Mouse (Mus musculus): ENCODE results near the gene Marco. TPM values are rescaled to one million over a fixed set of nuclear protein-coding genes. Genes with fewer than 3 reads are reported as not detected.

Marco gene
- total and polyA plus RNA-seq, 3 experiments: not detected

DNA sequence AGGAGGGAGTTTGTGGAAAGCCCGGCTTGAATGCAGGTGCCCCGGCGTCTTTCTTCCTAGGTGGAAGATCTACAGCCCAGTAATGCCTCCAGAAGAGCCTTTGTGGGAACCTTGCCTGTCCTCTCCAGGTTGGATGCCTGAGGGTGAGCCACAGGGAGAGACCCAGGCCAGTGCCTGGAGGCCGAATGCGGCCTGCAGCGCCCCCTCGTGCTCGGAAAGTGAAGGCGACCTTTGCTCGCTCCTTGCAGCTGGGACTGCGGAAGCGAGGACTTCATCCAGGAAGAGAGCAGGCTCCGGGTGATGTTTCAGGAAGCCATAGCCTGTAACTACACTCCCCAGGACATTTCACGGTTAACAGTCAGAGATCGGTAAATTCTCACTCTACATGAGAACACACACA lies 35.9 kb downstream of the Marco start:
- Histone ChIP-seq H3K9me3 (replicated peaks; ENCODE audit: insufficient read depth, low read length) (no peaks in the 10 kb centered on the region), H3K27me3 (ENCODE audit: control insufficient read depth in 1 of 2, insufficient read depth in 2 of 2, low read length in 2 of 2) (no peaks in the 10 kb centered on the region), H3K36me3 (ENCODE audit: control insufficient read depth in 1 of 2, insufficient read depth in 2 of 2, low read length in 2 of 2) (no peaks in the 10 kb centered on the region), H3K27ac (ENCODE audit: control insufficient read depth, low read depth, low read length) (no peak overlapping the region), H3K9ac (ENCODE audit: control insufficient read depth, low read depth, low read length, poor library complexity, severe bottlenecking) (no peak overlapping the region), H3K4me1 (ENCODE audit: control insufficient read depth in 1 of 2, insufficient read depth in 2 of 2, low read length in 2 of 2) (no peaks in the 10 kb centered on the region), H3K4me3 (ENCODE audit: control insufficient read depth in 1 of 2, insufficient read depth in 1 of 2, low read depth in 2 of 2, low read length in 2 of 2) (no peak overlapping the region), H3K79me2 (ENCODE audit: control insufficient read depth, insufficient read depth, low read length, poor library complexity) (no peaks in the 10 kb centered on the region)
- no peak for TF ChIP-seq MAX (IDR thresholded peaks at IDR 0.05; ENCODE audit: low read length)
- no peak for TF ChIP-seq ETS1 (IDR thresholded peaks at IDR 0.05; ENCODE audit: low read depth, low read length)
- no peak for TF ChIP-seq EP300 (IDR thresholded peaks at IDR 0.05; ENCODE audit: low read depth in 1 of 2, low read length in 2 of 2)
- no peak for TF ChIP-seq ZC3H11A (IDR thresholded peaks at IDR 0.05; ENCODE audit: low read depth, low read length)
- TF ChIP-seq NELFE (IDR thresholded peaks at IDR 0.05; ENCODE audit: low read depth, low read length): no peak
- no peak for TF ChIP-seq ELF1 (IDR thresholded peaks at IDR 0.05; ENCODE audit: low read depth, low read length)
- TF ChIP-seq POLR2AphosphoS2 (IDR thresholded peaks at IDR 0.05; ENCODE audit: low read length): no peak
- no peak for TF ChIP-seq KAT2A (conservative IDR thresholded peaks at IDR 0.05; ENCODE audit: low read depth, low read length)
- TF ChIP-seq BHLHE40 (IDR thresholded peaks at IDR 0.05; ENCODE audit: borderline replicate concordance, low read depth, low read length): no peak
- TF ChIP-seq GABPA (IDR thresholded peaks at IDR 0.05; ENCODE audit: low read depth, low read length): no peak
- no peak for TF ChIP-seq USF1 (IDR thresholded peaks at IDR 0.05; ENCODE audit: low read depth, low read length)
- no peak for TF ChIP-seq TCF12 (IDR thresholded peaks at IDR 0.05; ENCODE audit: low read depth, low read length)
- no peak for TF ChIP-seq RCOR1 (IDR thresholded peaks at IDR 0.05; ENCODE audit: low read depth, low read length)
- DNase-seq (ENCODE audit: low read depth, low spot score): no peak

DNA sequence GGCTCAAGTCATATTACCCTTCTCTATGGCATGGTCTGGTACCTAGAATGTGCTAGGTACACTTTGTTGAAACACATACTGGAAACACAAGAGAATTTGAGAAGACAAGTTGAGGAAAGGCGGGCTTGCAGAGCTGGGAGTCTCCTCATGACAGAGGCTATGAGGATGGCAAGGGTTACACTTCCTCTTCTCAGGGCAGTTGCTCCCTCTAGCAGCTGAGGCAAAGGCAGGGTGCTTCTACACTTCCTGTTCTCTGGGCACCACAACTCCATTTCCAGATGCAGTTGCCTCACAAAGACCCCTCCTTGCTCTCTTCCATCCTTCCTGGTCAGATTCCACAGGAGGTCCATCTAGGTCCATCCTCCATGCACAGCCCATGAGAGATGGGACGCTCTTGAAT lies 37.5 kb downstream of the Marco start:
- Histone ChIP-seq H3K36me3 (ENCODE audit: control insufficient read depth in 1 of 2, insufficient read depth in 2 of 2, low read length in 2 of 2) (no peaks in the 10 kb centered on the region), H3K9me3 (replicated peaks; ENCODE audit: insufficient read depth, low read length) (no peaks in the 10 kb centered on the region), H3K79me2 (ENCODE audit: control insufficient read depth, insufficient read depth, low read length, poor library complexity) (no peaks in the 10 kb centered on the region), H3K4me3 (ENCODE audit: control insufficient read depth in 1 of 2, insufficient read depth in 1 of 2, low read depth in 2 of 2, low read length in 2 of 2) (no peak overlapping the region), H3K27ac (ENCODE audit: control insufficient read depth, low read depth, low read length) (no peak overlapping the region), H3K27me3 (ENCODE audit: control insufficient read depth in 1 of 2, insufficient read depth in 2 of 2, low read length in 2 of 2) (no peaks in the 10 kb centered on the region), H3K9ac (ENCODE audit: control insufficient read depth, low read depth, low read length, poor library complexity, severe bottlenecking) (no peak overlapping the region), H3K4me1 (ENCODE audit: control insufficient read depth in 1 of 2, insufficient read depth in 2 of 2, low read length in 2 of 2) (no peaks in the 10 kb centered on the region)
- TF ChIP-seq ZMIZ1 (IDR thresholded peaks at IDR 0.05; ENCODE audit: low read depth, low read length) (no peak), SIN3A (IDR thresholded peaks at IDR 0.05; ENCODE audit: low read length) (no peak), BHLHE40 (IDR thresholded peaks at IDR 0.05; ENCODE audit: borderline replicate concordance, low read depth, low read length) (no peak), TCF12 (IDR thresholded peaks at IDR 0.05; ENCODE audit: low read depth, low read length) (no peak), EP300 (IDR thresholded peaks at IDR 0.05; ENCODE audit: low read depth in 1 of 2, low read length in 2 of 2) (no peak), ZC3H11A (IDR thresholded peaks at IDR 0.05; ENCODE audit: low read depth, low read length) (no peak), E2F4 (IDR thresholded peaks at IDR 0.05; ENCODE audit: borderline replicate concordance, low read depth, low read length) (no peak), ETS1 (IDR thresholded peaks at IDR 0.05; ENCODE audit: low read depth, low read length) (no peak)
- no peak for DNase-seq (ENCODE audit: low read depth, low spot score)
